Mouse (Mus musculus) liver, embryonic 14.5 days (tissue): ENCODE measurements at regions not wholly inside any gene's neighbourhood (a gene's known extent, or its start where the extent isn't known, plus 50 kb on each side); places are given as distances from the start of the nearest gene placed in this dataset.

Source experiments
- ATAC-seq: fragments of 200-750 bp; cut with Nextera tagmentation; 2 replicates; pipeline ENCODE4 v1.8.0; 2017; ENCODE audit warnings: moderate number of reproducible peaks, mild to moderate bottlenecking, moderate library complexity; ENCODE audit not compliant: insufficient read depth
- DNase-seq, 3 experiments: peaks; one replicate each; pipeline ENCODE4 v3.0.0-alpha.2; 2012 to 2013; ENCODE audit warnings: low read depth in 3 of 3, low spot score in 3 of 3
- H3K27ac ChIP-seq: fragments of 300-500 bp; sonication (generic); 2 replicates; pipeline ENCODE4 v1.5.1; 2014; ENCODE audit warnings: moderate library complexity, mild to moderate bottlenecking, control low read depth, inconsistent platforms
- H3K27me3 ChIP-seq: fragments of 300-500 bp; sonication (generic); 2 replicates; pipeline ENCODE4 v1.6.1; 2014; ENCODE audit warnings: mild to moderate bottlenecking, low read length, moderate library complexity; ENCODE audit not compliant: control insufficient read depth, insufficient read depth
- H3K36me3 ChIP-seq: fragments of 300-500 bp; sonication (generic); replicated peaks from 2 replicates; pipeline ENCODE4 v1.6.1; 2014; ENCODE audit warnings: low read depth; ENCODE audit not compliant: control insufficient read depth, insufficient read depth
- H3K4me1 ChIP-seq, 2 experiments: fragments of 200-500 bp in 1 of 2; fragments of 300-500 bp in 1 of 2; sonication (generic) in 1 of 2; replicated peaks; 2 replicates each; pipeline ENCODE4 v1.6.1; 2012 to 2014; ENCODE audit warnings: antibody characterized with exemption in 1 of 2, inconsistent platforms in 1 of 2, low read length in 1 of 2; ENCODE audit not compliant: control insufficient read depth in 2 of 2, insufficient read depth in 2 of 2
- H3K4me2 ChIP-seq: fragments of 300-500 bp; sonication (generic); 2 replicates; pipeline ENCODE4 v1.6.1; 2014; ENCODE audit warnings: low read depth, mild to moderate bottlenecking, control low read depth, moderate library complexity
- H3K4me3 ChIP-seq, 2 experiments: fragments of 200-500 bp in 1 of 2; fragments of 300-500 bp in 1 of 2; sonication (generic) in 1 of 2; 2 replicates each; pipeline ENCODE4 v1.5.1; 2012 to 2014; ENCODE audit warnings: low read depth in 2 of 2, low read length in 2 of 2, mild to moderate bottlenecking in 2 of 2, control low read depth in 1 of 2, inconsistent platforms in 1 of 2, moderate library complexity in 1 of 2; ENCODE audit not compliant: insufficient read depth in 1 of 2
- H3K9ac ChIP-seq: fragments of 300-500 bp; sonication (generic); replicated peaks from 2 replicates; pipeline ENCODE4 v1.6.1; 2014; ENCODE audit warnings: mild to moderate bottlenecking, control low read depth, moderate library complexity
- H3K9me3 ChIP-seq: fragments of 300-500 bp; sonication (generic); 2 replicates; pipeline ENCODE4 v1.6.1; 2016; ENCODE audit warnings: low read length, mixed read lengths; ENCODE audit not compliant: control insufficient read depth
- CTCF ChIP-seq: IDR thresholded peaks from 2 replicates; pipeline ENCODE4 v1.5.1; 2016; ENCODE audit warnings: antibody characterized with exemption, low read depth, control low read depth
- EP300 ChIP-seq: IDR thresholded peaks from 2 replicates; pipeline ENCODE4 v1.6.1; 2016; ENCODE audit warnings: antibody characterized with exemption, low read depth
- WGBS: fragments of 180-500 bp; shearing (Covaris S2); extraction: QIAGEN DNeasy Blood & Tissue Kit; methylation state at CpG from one replicate; pipeline ENCODE4 v1.1.7; 2014; ENCODE audit not compliant: insufficient replicate concordance; 5-methylcytosine and 5-hydroxymethylcytosine counted together

GRCm38 (mm10) chr13:107505318-107505717, 483.4 kb upstream of the Kif2a start:
- H3K27me3 ChIP-seq = no peaks in the 10 kb centered on the region
- no peak overlapping the region for H3K4me3 ChIP-seq
- TF ChIP-seq CTCF (no peak), EP300 (no peak)
- H3K27ac ChIP-seq = no peak overlapping the region
- H3K4me2 ChIP-seq = no peak overlapping the region
- no peaks in the 10 kb centered on the region for H3K36me3 ChIP-seq
- no peaks in the 10 kb centered on the region for H3K9me3 ChIP-seq
- H3K9ac ChIP-seq = no peak overlapping the region
- DNase-seq (no peak), ATAC-seq (no peak)
- no peaks in the 10 kb centered on the region for H3K4me1 ChIP-seq

- ATAC-seq (no peak), DNase-seq (no peak)
- Histone ChIP-seq H3K27ac (no peak overlapping the region), H3K36me3 (no peaks in the 10 kb centered on the region), H3K9ac (no peak overlapping the region), H3K4me2 (no peak overlapping the region), H3K4me3 (no peak overlapping the region), H3K27me3 (no peaks in the 10 kb centered on the region), H3K9me3 (no peaks in the 10 kb centered on the region), H3K4me1 (no peaks in the 10 kb centered on the region)
- TF ChIP-seq EP300 (no peak), CTCF (no peak)
- WGBS = 11% methylated on average over 7 of the region's 7 CpGs
Measured at GRCm38 (mm10) chr13:107502261-107502660, 480.3 kb upstream of the Kif2a start.

GRCm38 (mm10) chr13:107500776-107501489, 479.0 kb upstream of the Kif2a start:
- TF ChIP-seq CTCF = no peak
- no peak for TF ChIP-seq EP300
- Histone ChIP-seq H3K27ac (no peak overlapping the region), H3K4me3 (no peak overlapping the region), H3K9me3 (no peaks in the 10 kb centered on the region), H3K27me3 (no peaks in the 10 kb centered on the region), H3K9ac (no peak overlapping the region), H3K4me2 (no peak overlapping the region), H3K36me3 (no peaks in the 10 kb centered on the region), H3K4me1 (no peaks in the 10 kb centered on the region)
- WGBS = 66% methylated on average over 12 of the region's 12 CpGs
- DNase-seq = no peak
- no peak for ATAC-seq

GRCm38 (mm10) chr13:107499296-107499695, 477.4 kb upstream of the Kif2a start:
- no peaks in the 10 kb centered on the region for H3K36me3 ChIP-seq
- DNase-seq = no peak
- H3K27ac ChIP-seq = no peak overlapping the region
- no peak for TF ChIP-seq EP300
- TF ChIP-seq CTCF = no peak
- no peaks in the 10 kb centered on the region for H3K27me3 ChIP-seq
- H3K9ac ChIP-seq = no peak overlapping the region
- H3K4me2 ChIP-seq = no peak overlapping the region
- no peak overlapping the region for H3K4me3 ChIP-seq
- no peaks in the 10 kb centered on the region for H3K9me3 ChIP-seq
- WGBS = 62% methylated on average over 4 of the region's 4 CpGs
- ATAC-seq = no peak
- H3K4me1 ChIP-seq = no peaks in the 10 kb centered on the region

GRCm38 (mm10) chr13:107495161-107495732, 473.3 kb upstream of the Kif2a start:
- DNase-seq = no peak
- TF ChIP-seq EP300 (no peak), CTCF (no peak)
- 51% methylated on average over 6 of the region's 6 CpGs for WGBS

More at GRCm38 (mm10) chr13:107495161-107495732, 473.3 kb upstream of the Kif2a start:
- H3K27me3 ChIP-seq = no peaks in the 10 kb centered on the region
- H3K4me1 ChIP-seq = no peaks in the 10 kb centered on the region
- H3K4me2 ChIP-seq = no peak overlapping the region
- H3K27ac ChIP-seq = no peak overlapping the region
- no peak overlapping the region for H3K4me3 ChIP-seq
- no peak for ATAC-seq
- no peak overlapping the region for H3K9ac ChIP-seq
- no peaks in the 10 kb centered on the region for H3K9me3 ChIP-seq
- H3K36me3 ChIP-seq = no peaks in the 10 kb centered on the region
